Comparison of ENCODE assay signal across 8 mouse cellular contexts in the genomic region with DNA sequence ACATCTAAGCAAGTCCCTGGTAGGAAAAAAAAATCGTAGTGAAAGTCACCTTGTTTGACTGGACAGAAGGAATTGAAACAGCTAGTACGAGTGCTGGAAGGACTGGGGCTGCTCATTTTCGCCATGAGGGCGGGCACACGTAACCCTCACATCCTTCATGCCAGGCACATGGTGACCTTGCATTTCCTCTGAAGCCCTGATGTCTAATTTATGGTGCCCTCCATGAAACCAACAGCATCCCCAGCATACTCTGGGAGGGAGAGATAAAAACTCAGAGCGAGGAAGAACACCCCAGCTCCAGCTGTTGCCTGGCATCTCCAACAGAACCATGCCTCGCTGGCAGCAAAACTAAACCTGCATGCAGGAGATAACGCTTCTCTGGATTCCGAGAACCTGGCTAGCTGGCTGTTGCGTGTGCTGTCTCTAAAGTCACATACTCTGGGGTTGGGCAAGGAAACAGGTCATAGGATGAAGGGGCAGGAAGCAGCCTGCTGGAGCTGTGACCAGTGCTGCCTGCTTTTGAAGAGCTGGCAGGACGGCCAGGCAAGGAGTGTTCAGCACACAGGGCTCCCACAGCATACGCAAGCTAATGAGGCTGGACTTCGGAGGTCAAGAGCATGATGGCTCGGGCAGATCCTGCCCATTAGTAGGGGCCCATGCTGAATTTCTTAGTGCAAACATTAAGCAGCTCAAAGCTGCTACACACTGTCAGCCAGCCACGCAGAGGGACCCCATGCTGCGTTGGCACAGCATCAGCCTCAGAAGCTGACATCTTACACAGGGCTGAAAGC.
DNase-seq lines count a peak whose midpoint lies in the region; ATAC-seq and TF ChIP-seq lines count a peak whose summit lies in the region.

No protein-coding gene starts in this region.

- no peak for TF ChIP-seq CTCF in lung, postnatal 0 days (IDR thresholded peaks at IDR 0.05)

- TF ChIP-seq EP300 in lung, postnatal 0 days (IDR thresholded peaks at IDR 0.05) = peak; percentile 48; the same call in 1 of the 2 replicates

- H3K9me3 ChIP-seq in lung, postnatal 0 days (ENCODE audit: low read length) = no peaks in the 10 kb centered on the region
- H3K9me3 ChIP-seq in forebrain, embryonic 13.5 days (replicated peaks) = no peaks in the 10 kb centered on the region
- no peaks in the 10 kb centered on the region for H3K9me3 ChIP-seq in liver, embryonic 11.5 days (ENCODE audit: control insufficient read depth, low read length)

- no peak overlapping the region for H3K9ac ChIP-seq in lung, postnatal 0 days (replicated peaks; ENCODE audit: low read depth)
- H3K9ac ChIP-seq in forebrain, embryonic 13.5 days = peak overlapping the region; percentile 32; the same call in 1 of the 2 replicates
- peak overlapping the region; percentile 53 for H3K9ac ChIP-seq in liver, embryonic 11.5 days (ENCODE audit: low read depth, low read length)

- no peaks in the 10 kb centered on the region for H3K27me3 ChIP-seq in lung, postnatal 0 days (replicated peaks; ENCODE audit: insufficient read depth, low read length)
- no peaks in the 10 kb centered on the region for H3K27me3 ChIP-seq in forebrain, embryonic 13.5 days
- H3K27me3 ChIP-seq in liver, embryonic 11.5 days (replicated peaks; ENCODE audit: control insufficient read depth, insufficient read depth, low read length) = no peaks in the 10 kb centered on the region

- no peak overlapping the region for H3K4me2 ChIP-seq in lung, postnatal 0 days (replicated peaks; ENCODE audit: low read depth, low read length)
- peak overlapping the region; percentile 29 for H3K4me2 ChIP-seq in forebrain, embryonic 13.5 days
- peak overlapping the region; percentile 49 for H3K4me2 ChIP-seq in liver, embryonic 11.5 days

- no peak overlapping the region for H3K27ac ChIP-seq in lung, postnatal 0 days (ENCODE audit: low read length)
- peak overlapping the region; percentile 87 for H3K27ac ChIP-seq in forebrain, embryonic 13.5 days
- H3K27ac ChIP-seq in liver, embryonic 11.5 days (ENCODE audit: low read depth, low read length) = peak overlapping the region; percentile 95

- no peaks in the 10 kb centered on the region for H3K4me1 ChIP-seq in lung, postnatal 0 days (ENCODE audit: insufficient read depth, low read depth, low read length)
- H3K4me1 ChIP-seq in forebrain, embryonic 13.5 days = peaks cover 54% of the 10 kb centered on the region
- H3K4me1 ChIP-seq in liver, embryonic 11.5 days (replicated peaks; ENCODE audit: control insufficient read depth, insufficient read depth, low read length) = peaks cover 27% of the 10 kb centered on the region

- WGBS in lung, postnatal 0 days = 53% methylated on average over 16 of the region's 16 CpGs
- WGBS in forebrain, embryonic 13.5 days = 40% methylated on average over 16 of the region's 16 CpGs
- 49% methylated on average over 16 of the region's 16 CpGs for WGBS in liver, embryonic 11.5 days

- DNase-seq in lung, postnatal 0 days (ENCODE audit: low spot score) = peak; percentile 27
- no peak for DNase-seq in lung, postnatal 36 days
- DNase-seq in cerebellum, adult 11 months = peak; percentile 59
- peak; percentile 41 for DNase-seq in liver, embryonic 11.5 days (ENCODE audit: low spot score)
- peak; percentile 40 for DNase-seq in skeletal muscle tissue, adult 2 months (ENCODE audit: low read depth, low spot score)
- no peak for DNase-seq in ovary, adult 18-20 months (ENCODE audit: low spot score)
- no peak for DNase-seq in urinary bladder, postnatal 36 days (ENCODE audit: low spot score in 2 of 2)

- ATAC-seq in lung, postnatal 0 days = peak; percentile 62; the same call in 1 of the 2 replicates
- ATAC-seq in forebrain, embryonic 13.5 days = peak; percentile 85
- peak; percentile 90 for ATAC-seq in liver, embryonic 11.5 days (replicated peaks; ENCODE audit: low FRiP score)

- no peak overlapping the region for H3K4me3 ChIP-seq in lung, postnatal 0 days (ENCODE audit: low read depth, low read length)
- no peak overlapping the region for H3K4me3 ChIP-seq in forebrain, embryonic 13.5 days
- H3K4me3 ChIP-seq in liver, embryonic 11.5 days (ENCODE audit: low read depth, low read length) = no peak overlapping the region

- no peaks in the 10 kb centered on the region for H3K36me3 ChIP-seq in lung, postnatal 0 days (ENCODE audit: insufficient read depth, low read length)
- no peaks in the 10 kb centered on the region for H3K36me3 ChIP-seq in forebrain, embryonic 13.5 days (ENCODE audit: poor library complexity, severe bottlenecking)
- H3K36me3 ChIP-seq in liver, embryonic 11.5 days (ENCODE audit: control insufficient read depth, insufficient read depth, low read length) = no peaks in the 10 kb centered on the region

Comparison
In these comparisons a context has a peak if more than half of its experiments do, and no peak if none do; other contexts are left out.
1. DNase-seq: peak in lung, postnatal 0 days (single experiment), cerebellum, adult 11 months (single experiment), liver, embryonic 11.5 days (single experiment) and skeletal muscle tissue, adult 2 months (single experiment); none in lung, postnatal 36 days (single experiment), ovary, adult 18-20 months (single experiment) and urinary bladder, postnatal 36 days (0 of 2).
2. Peak in every context shown above with its lines, with median percentiles within 50 percentile points of each other: ATAC-seq.